Mouse (Mus musculus): ENCODE results near the gene Gm20388. TPM values are rescaled to one million over a fixed set of nuclear protein-coding genes. Genes with fewer than 3 reads are reported as not detected.

The Gm20388 gene
- total RNA-seq, 2 experiments from 2014 or later = 2.4 to 2.6 TPM

- DNase-seq (ENCODE audit: extremely low spot score in 1 of 2, low spot score in 2 of 2) = peak; percentile 35 to 36
- intact Hi-C loops (cut with DNase I) = no loop called here
- no peak for TF ChIP-seq CTCF (IDR thresholded peaks at IDR 0.05)
- H3K4me3 ChIP-seq = peak overlapping the region; percentile 74
- peak overlapping the region; percentile 93 for H3K27ac ChIP-seq
Measured at GRCm38 (mm10) chr8:123233760-123234159, 3323.1 kb downstream of the Gm20388 start.

DNA sequence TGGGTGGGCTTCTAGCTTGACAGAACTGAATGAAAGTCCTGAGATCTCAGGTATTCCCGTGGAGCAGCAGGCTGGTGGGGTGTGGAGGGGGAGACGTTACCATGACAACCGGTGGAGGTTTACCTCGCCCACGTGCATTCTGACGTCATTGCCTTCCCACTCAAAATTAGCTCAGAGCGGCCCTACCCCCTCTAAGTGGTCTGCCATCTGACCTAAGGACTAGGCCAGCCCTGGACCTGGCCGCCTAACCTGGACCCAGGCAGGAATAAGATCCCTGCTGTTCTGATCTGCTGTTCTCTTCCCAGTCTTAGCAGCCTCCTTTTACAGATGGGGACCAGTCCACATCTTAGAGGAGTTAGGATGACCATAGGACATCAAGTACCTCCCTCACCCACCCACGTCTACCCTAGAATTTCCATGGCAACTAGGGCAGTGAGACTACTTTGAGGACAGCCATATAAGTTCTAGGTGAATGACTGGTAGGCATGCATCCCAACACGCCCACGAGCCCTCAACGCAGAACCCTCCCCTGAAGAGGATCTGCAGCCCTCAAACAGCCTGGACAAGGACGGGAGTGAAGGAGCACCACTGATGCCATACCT is 3324.4 kb downstream of the Gm20388 start:
- DNase-seq (ENCODE audit: extremely low spot score in 1 of 2, low spot score in 2 of 2) = peak; percentile 83 to 84
- intact Hi-C loops (cut with DNase I) = loop anchor here (1.0 kb wide), 1 partner anchor 19 kb away; the partner anchor contains the start of genes Vps9d1 and Zfp276
- peak overlapping the region; percentile 74 for H3K4me3 ChIP-seq
- TF ChIP-seq CTCF (IDR thresholded peaks at IDR 0.05) = no peak
- H3K27ac ChIP-seq = peak overlapping the region; percentile 93

GRCm38 (mm10) chr8:123235520-123236497 is 3325.2 kb downstream of the Gm20388 start, which contains the start of gene Spata2l:
Gene Spata2l, minus strand, starts transcription at chr8:123236233.
- intact Hi-C loops (cut with DNase I) = loop anchor here (1.0 kb wide), 1 partner anchor 18 kb away; the partner anchor contains the start of genes Vps9d1 and Zfp276
- peak within 1 kb of the TSS; percentile 93 for H3K27ac ChIP-seq

GRCm38 (mm10) chr8:123239398-123239797 is 3328.8 kb downstream of the Gm20388 start:
- intact Hi-C loops (cut with DNase I) = no loop called here
- no peak for DNase-seq (ENCODE audit: extremely low spot score in 1 of 2, low spot score in 2 of 2)
- peak overlapping the region; percentile 44; the same call in 1 of the 2 replicates for H3K27ac ChIP-seq
- TF ChIP-seq CTCF (IDR thresholded peaks at IDR 0.05) = no peak
- H3K4me3 ChIP-seq = no peak overlapping the region

More at GRCm38 (mm10) chr8:123235520-123236497, 3325.2 kb downstream of the Gm20388 start, which contains the start of gene Spata2l:
- peak; percentile 22 for TF ChIP-seq CTCF (IDR thresholded peaks at IDR 0.05)
- peak within 1 kb of the TSS; percentile 74 for H3K4me3 ChIP-seq
- DNase-seq (ENCODE audit: extremely low spot score in 1 of 2, low spot score in 2 of 2) = peak; percentile 83 to 87

DNA sequence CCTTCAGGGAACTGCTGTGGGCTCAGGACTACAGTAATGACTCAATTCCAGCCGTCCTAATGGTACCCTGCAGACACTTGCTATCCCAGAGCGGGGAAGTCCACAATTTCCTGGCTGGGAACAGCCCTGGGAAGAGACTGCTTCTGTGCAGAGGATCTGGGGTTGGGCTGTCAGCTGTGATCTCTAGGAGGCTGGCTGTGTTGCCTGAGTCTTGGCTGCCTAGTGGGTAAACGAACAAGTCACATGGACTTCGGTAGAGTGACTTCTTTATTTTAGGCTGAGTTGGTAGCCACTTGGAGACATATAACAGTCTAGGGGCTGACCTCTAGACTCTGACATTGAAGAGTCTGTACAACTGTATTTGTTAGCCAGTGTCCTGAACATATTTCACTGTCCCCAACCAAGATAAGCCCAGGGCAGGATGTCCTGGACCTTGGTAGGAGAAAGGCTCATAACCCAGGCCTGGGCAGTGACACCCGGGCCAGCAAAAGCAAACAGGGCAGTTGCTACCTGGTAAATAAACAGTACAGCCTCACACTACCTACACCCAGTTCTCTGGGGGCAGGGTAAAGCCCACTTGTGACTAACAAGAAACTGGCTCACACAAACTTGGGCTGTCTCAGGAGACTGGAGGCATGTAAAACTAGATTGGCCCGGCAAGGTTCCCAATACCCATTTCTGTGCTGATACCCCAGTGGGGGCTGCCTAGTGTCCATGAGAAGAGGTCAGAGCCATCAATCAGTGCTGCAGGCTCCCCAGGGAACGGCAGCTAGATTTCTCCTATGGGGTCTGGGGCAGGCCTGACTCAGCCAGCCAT is 3331.7 kb downstream of the Gm20388 start:
- intact Hi-C loops (cut with DNase I) = no loop called here
- Histone ChIP-seq H3K27ac (no peak overlapping the region), H3K4me3 (no peak overlapping the region)
- no peak for DNase-seq (ENCODE audit: extremely low spot score in 1 of 2, low spot score in 2 of 2)
- TF ChIP-seq CTCF (IDR thresholded peaks at IDR 0.05) = no peak

- Histone ChIP-seq H3K27ac (no peak overlapping the region), H3K4me3 (no peak overlapping the region)
- no peak for DNase-seq (ENCODE audit: extremely low spot score in 1 of 2, low spot score in 2 of 2)
- no peak; the same call in 1 of the 2 replicates for TF ChIP-seq CTCF (IDR thresholded peaks at IDR 0.05)
- intact Hi-C loops (cut with DNase I) = no loop called here
Measured at GRCm38 (mm10) chr8:123243053-123243452, 3332.4 kb downstream of the Gm20388 start.

- no peak for TF ChIP-seq CTCF (IDR thresholded peaks at IDR 0.05)
- no peak overlapping the region for H3K27ac ChIP-seq
- H3K4me3 ChIP-seq = no peak overlapping the region
- intact Hi-C loops (cut with DNase I) = no loop called here
- no peak for DNase-seq (ENCODE audit: extremely low spot score in 1 of 2, low spot score in 2 of 2)
Measured at GRCm38 (mm10) chr8:123244382-123244781, 3333.7 kb downstream of the Gm20388 start.

DNA sequence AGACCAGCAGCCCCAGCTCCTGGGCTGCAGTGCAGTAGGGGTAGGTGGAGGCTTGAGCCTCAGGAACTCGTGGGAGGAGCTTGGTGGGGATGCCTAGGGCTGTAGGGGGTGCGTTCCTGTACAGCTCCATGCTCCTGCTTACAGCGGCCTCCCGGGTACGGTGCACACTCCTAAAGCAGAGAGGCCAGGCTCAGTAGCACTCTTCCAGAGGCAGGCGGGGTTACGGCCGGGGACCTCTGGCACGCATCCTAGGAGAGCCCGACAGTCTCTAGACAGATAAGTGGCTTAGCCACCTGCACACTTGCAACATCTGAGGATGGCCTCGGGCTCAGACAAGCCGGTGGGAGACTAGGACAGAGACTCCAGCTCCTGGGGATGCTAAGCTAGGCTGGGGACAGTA is 3334.9 kb downstream of the Gm20388 start:
- intact Hi-C loops (cut with DNase I) = no loop called here
- no peak overlapping the region for H3K27ac ChIP-seq
- no peak for TF ChIP-seq CTCF (IDR thresholded peaks at IDR 0.05)
- no peak for DNase-seq (ENCODE audit: extremely low spot score in 1 of 2, low spot score in 2 of 2)
- H3K4me3 ChIP-seq = no peak overlapping the region

GRCm38 (mm10) chr8:123247748-123248147 is 3337.1 kb downstream of the Gm20388 start:
- Histone ChIP-seq H3K27ac (no peak overlapping the region), H3K4me3 (no peak overlapping the region)
- no peak for TF ChIP-seq CTCF (IDR thresholded peaks at IDR 0.05)
- intact Hi-C loops (cut with DNase I) = no loop called here
- DNase-seq (ENCODE audit: extremely low spot score in 1 of 2, low spot score in 2 of 2) = no peak

- TF ChIP-seq CTCF (IDR thresholded peaks at IDR 0.05) = no peak
Measured at GRCm38 (mm10) chr8:123248596-123248995, 3338.0 kb downstream of the Gm20388 start.

DNA sequence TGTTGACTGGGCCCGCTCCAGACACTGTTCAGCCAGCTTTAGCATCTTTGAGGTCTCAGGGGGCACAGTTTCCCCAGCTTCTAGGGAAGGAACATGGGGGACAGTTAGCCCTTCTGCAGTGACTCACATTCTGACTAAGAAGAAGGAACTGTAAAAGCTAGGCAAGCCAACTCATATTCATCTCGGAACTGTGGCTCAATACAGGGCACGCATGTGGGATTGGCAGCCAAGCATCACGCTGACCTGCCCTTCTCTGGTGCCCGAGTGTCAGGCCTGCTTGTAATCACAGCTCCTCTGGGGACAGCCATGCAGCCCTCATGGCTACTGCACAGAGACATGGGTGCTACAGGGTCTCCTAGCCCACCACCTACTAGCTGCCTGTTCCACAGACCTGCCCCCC is 3340.3 kb downstream of the Gm20388 start:
- no peak for DNase-seq (ENCODE audit: extremely low spot score in 1 of 2, low spot score in 2 of 2)
- intact Hi-C loops (cut with DNase I) = loop anchor here (10.0 kb wide), 1 partner anchor 114 kb away; no protein-coding TSS in a partner anchor
- Histone ChIP-seq H3K27ac (no peak overlapping the region), H3K4me3 (no peak overlapping the region)
- TF ChIP-seq CTCF (IDR thresholded peaks at IDR 0.05) = no peak

More at GRCm38 (mm10) chr8:123248596-123248995, 3338.0 kb downstream of the Gm20388 start:
- no peak for DNase-seq (ENCODE audit: extremely low spot score in 1 of 2, low spot score in 2 of 2)
- no peak overlapping the region for H3K27ac ChIP-seq
- H3K4me3 ChIP-seq = no peak overlapping the region
- intact Hi-C loops (cut with DNase I) = no loop called here
